Mouse (Mus musculus) splenic B cell, adult 2 months (primary cell): Measurements from ENCODE around the gene Ctdspl.

ENCODE experiments used
- DNase-seq: peaks from one replicate; pipeline ENCODE4 v3.0.0-alpha.2; 2011; ENCODE audit warnings: low read depth, low spot score
- H3K27me3 ChIP-seq: 2 replicates; pipeline ENCODE4 v1.6.1; 2012; ENCODE audit warnings: mild to moderate bottlenecking, low read length, moderate library complexity, mixed read lengths; ENCODE audit not compliant: control insufficient read depth, poor library complexity, insufficient read depth, severe bottlenecking
- H3K36me3 ChIP-seq: 2 replicates; pipeline ENCODE4 v1.6.1; 2012; ENCODE audit warnings: mild to moderate bottlenecking, low read length, moderate library complexity, mixed read lengths; ENCODE audit not compliant: control insufficient read depth, poor library complexity, insufficient read depth, severe bottlenecking

Ctdspl gene

DNA sequence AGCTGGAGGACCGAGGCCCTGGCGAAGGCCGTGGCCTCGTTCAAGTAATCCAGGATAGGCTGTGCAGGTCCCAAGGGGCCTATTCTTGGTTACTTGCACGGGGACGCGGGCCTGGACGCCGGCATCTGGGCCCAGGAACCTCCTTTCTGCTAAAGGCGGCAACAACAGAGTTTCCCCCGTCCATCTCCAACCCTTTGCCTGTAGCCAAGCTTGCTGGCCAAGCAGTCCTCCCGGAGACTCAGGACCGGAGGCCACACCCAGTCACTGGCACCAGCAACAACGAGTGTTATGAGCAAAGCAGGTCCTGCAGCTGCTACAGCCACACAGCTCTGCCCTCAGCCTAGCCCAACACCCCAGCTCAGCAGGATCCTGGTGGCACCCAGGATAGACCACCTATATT lies 105.5 kb downstream of the Ctdspl start:
- Histone ChIP-seq H3K27me3 (no peaks in the 10 kb centered on the region), H3K36me3 (no peaks in the 10 kb centered on the region)
- DNase-seq, result no peak

DNA sequence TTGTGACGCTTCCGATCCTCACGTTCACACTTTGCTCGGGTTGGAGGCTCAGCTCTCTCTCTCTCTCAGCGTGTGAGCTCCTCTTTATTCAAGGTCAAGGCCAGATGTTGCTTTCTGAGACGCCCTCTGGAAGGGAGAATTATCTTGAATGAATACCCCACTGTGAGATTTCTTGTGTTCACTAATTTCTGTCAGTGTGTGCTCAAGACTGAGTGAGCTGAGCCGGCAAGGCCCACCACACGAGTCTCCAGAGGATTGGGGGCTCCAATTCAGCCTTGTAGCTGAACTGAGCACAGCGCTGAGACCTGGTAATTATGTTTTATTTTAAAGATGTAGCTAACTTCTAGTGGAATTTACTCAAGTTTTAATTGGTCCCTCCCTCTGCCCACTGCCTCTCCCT lies 106.3 kb downstream of the Ctdspl start:
- no peak for DNase-seq
- H3K27me3 ChIP-seq, result no peaks in the 10 kb centered on the region
- H3K36me3 ChIP-seq, result no peaks in the 10 kb centered on the region

DNA sequence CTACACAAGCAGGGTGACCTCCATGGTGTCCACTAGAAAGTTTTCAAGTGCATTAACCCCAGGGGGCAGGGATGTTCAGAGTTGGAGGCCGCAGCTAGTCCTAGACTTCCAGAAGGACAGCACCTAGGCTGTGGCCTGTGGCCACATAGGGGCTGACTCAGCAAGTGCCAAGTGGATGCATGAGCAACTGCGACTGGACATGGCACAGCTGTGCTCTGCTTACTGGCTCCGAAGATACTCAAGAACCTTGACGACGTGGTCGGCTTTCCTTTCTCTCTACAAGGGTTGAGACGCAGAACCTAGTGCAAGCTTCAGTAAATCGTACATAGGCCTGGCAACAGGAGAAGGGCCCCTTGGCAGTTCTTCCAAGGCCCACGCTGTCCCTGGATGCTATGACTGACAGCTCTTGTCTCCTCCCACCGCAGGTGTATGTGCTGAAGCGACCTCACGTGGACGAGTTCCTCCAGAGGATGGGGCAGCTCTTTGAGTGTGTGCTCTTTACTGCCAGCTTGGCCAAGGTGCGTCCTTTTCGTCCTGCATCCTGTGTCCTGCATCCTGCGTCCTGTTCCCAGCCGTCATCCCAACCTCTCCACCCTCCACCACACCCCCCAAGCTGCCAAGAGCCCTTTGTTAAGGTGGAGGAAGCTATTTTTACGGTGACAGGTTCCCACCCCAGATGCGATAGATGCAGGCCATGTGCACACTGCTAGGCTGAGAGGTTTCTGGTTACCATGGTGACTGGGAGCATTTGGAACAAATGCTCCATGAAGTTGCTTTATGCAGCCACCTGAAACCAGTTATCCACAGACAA lies 107.1 kb downstream of the Ctdspl start:
- no peak for DNase-seq
- Histone ChIP-seq H3K36me3 (no peaks in the 10 kb centered on the region), H3K27me3 (no peaks in the 10 kb centered on the region)

DNA sequence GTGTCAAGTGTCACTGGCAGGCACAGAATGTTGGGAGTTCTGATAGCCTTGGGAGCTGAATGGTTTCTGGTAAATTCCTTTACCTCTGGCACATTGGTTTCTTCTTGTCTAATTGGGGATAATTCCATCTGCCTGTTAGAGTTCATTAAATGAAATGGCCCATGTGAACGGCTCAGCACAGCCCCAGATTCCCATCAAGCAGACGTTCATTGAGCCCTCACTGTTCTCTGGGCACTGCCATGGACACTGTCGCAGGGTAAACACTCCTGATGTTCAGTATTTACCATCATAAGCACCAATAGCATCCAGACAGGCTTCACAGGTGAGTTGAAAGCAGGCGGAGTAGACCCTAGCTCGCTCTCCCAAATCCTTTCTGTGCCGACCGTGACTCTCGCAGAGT lies 107.8 kb downstream of the Ctdspl start:
- Histone ChIP-seq H3K27me3 (no peaks in the 10 kb centered on the region), H3K36me3 (no peaks in the 10 kb centered on the region)
- no peak for DNase-seq

DNA sequence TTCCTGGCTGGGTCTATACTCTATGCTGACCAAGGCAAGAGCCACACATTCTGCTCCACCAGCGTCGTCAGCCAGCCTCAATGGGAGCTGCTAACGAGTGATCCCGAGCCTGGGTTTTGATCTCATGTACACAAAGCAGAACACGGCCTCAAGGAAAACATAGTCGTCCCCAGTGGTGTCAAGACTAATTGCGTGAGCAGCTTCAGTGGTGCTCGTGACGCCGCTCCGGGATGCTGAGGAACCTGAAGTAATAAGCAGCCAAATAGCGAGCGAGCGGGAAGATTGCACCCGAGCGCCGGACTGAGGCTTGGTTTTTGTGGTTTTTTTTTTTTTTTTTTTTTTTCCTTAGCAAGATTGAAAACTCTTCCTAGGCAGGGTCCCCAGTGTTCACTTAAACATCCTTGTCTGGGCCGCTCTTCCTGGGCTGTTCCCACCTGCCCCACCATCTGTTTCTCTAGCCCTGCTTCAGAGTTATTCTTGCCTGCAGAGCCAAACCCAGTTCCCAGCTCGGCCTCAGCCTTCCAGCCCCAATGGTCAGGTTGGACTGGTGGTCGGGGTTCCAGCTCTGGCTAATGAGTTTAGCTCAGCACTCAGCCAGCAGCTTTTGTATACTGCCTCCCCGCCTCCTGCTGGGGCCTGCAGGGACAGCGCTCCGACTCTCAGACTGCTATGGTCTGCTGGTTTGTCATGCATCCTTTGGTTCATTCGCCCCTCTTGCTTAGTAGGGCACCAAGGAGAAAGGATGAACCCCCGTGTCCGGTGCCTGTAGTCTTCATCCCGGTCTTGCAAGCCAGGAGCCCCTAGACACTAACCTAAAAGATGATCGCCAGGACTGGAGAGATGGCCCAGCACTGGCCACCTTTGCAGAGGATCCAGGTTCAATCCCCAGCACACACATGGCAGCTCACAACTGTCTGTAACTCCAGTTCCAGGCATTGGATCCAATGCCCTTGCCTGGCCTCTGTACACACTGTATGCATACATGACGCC lies 108.7 kb downstream of the Ctdspl start:
- H3K27me3 ChIP-seq, result no peaks in the 10 kb centered on the region
- no peak for DNase-seq
- H3K36me3 ChIP-seq, result no peaks in the 10 kb centered on the region

DNA sequence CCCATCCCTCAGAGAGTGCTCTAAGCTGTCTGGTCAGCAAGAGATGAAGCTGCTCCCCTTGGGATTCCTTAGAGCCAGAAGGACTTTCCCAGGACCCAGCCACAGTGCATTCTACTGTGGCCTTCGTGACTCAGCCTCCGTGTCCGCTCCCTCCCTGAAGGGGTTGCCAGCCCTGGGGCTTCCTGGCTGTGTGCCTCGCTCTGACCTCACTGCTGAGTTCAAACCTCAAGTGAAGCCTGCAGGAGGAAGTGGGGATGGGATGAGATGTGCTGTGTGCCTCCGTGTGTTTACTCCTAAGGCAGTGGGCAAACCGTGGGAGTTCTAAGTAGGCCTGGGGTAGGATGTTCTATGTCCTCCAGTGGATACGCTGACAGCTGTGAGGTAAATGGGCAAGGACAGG lies 109.6 kb downstream of the Ctdspl start:
- Histone ChIP-seq H3K36me3 (no peaks in the 10 kb centered on the region), H3K27me3 (no peaks in the 10 kb centered on the region)
- DNase-seq, result no peak

DNA sequence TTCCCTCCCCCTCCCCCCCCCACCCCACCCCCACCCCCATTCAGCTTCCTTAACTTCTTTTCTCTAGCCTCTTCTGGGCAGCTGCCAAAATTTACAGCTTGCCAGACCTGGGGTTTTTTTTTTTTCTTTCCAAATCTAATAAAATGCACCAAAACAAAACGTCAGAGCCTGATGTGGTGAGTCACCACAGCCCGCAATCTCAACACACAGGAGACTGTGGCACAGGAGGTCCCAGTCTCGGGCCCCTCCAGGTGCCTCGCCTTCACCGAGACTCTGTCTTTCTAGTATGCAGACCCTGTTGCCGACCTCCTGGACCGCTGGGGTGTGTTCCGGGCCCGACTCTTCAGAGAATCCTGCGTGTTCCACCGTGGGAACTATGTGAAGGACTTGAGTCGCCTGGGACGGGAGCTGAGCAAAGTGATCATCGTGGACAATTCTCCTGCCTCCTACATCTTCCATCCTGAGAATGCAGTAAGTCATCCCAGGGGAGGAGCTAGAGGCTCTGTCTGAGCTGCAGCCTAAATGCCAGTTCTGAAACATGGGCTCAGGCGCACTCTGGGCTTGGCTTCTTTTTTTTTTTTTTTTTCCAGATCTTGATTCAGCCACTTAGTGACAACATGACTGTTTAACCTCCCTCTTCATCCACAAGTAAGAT lies 111.0 kb downstream of the Ctdspl start:
- H3K36me3 ChIP-seq, result no peaks in the 10 kb centered on the region
- H3K27me3 ChIP-seq, result no peaks in the 10 kb centered on the region
- no peak for DNase-seq

DNA sequence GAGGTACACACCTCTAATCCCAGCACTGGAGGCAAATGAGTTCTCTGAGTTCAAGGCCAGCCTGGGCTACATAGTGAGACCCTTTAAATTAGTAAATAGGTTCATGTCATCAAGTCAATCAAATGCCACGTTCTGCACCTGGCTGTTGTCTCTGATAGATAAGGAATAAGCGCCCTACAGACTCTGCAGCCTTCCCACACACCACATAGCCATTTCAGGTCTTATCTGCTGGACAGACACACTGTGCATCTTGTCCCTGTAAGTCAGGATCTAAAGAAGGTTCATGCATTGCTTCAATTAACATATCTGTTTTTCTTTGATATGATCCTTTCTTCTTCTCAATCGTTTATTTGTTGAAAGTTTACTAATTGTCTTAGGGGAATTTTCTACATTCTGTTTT lies 112.3 kb downstream of the Ctdspl start:
- DNase-seq, result no peak
- Histone ChIP-seq H3K36me3 (no peaks in the 10 kb centered on the region), H3K27me3 (no peaks in the 10 kb centered on the region)

DNA sequence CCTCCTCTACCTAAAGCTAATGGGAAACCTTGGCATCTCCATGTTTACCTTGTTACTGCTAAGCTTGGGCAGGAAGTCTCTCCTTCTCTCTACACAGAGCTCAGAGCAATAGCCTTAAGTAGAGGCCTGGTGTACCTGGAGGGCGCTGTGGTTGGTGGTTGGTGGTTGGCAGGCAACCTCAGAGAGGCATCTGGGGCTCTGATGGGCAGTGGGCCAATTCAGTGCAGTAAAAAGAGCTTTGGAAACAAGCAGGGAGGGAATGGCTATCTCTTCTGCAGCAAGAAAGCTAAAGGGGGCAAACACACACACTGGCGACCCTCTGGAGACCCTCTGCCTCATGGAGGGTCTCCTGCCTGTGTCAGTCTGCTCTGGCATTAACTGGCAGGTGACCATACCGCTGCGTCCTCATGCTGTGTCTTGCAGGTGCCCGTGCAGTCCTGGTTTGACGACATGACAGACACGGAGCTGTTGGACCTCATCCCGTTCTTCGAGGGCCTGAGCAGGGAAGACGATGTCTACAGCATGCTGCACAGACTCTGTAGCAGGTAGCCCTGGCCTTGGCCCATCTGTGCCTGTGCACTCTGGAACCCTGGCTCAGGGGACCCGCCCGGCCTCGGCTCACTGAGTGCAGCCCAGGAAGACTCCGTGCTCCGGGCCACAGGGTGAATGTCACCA lies 114.0 kb downstream of the Ctdspl start:
- Histone ChIP-seq H3K36me3 (no peaks in the 10 kb centered on the region), H3K27me3 (no peaks in the 10 kb centered on the region)
- no peak for DNase-seq

DNA sequence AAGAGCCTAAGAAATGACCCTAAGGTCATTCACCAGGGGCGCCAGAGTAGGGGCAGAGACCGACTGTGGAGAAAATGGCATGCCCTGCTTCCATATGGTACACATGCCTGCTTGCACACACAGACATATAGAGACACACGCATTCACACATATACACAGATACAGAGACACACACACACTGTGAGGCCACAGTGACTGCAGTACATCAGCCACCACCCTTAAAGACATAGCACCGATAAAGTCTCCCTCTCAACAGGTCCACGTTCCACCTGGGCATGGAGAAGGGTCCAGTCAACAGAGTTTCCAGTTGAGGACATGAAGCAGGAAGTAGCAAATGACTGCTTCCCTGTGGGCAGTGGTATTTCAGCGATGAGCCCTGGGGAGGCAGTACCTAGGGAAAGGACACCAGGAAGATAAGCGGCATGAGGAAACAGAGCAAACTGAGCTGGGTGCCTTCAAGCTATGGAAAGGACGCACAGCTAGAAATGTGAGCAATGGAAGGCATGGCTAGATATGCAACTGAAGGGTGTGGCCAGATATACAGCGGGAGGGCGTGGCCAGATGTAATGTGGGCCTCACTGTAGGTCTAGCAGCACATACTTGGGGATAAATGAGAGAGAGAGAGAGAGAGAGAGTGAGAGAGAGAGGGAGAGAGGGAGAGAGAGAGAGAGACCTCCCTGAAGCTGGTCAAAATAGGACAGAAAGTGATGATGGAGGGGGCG lies 122.1 kb downstream of the Ctdspl start:
- DNase-seq, result no peak
- H3K36me3 ChIP-seq, result no peaks in the 10 kb centered on the region
- H3K27me3 ChIP-seq, result no peaks in the 10 kb centered on the region

DNA sequence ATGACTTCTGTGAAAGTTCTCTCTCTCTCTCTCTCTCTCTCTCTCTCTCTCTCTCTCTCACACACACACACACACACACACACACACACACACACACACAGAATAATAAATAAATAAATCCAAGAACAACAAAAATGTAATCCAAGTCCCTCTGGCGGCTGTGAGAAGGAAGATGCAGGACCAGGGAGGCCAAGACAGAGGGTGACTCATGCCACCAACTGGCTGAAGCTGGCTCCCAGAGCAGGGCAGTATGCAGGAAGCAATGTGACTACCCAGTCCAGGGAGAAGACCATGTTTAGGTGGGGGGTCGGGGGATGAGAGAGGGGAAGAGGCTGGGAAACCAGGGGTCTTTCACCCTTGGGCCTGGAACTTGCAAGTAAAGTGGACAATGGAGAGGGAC lies 124.9 kb downstream of the Ctdspl start:
- H3K36me3 ChIP-seq, result no peaks in the 10 kb centered on the region
- DNase-seq, result no peak
- H3K27me3 ChIP-seq, result no peaks in the 10 kb centered on the region

DNA sequence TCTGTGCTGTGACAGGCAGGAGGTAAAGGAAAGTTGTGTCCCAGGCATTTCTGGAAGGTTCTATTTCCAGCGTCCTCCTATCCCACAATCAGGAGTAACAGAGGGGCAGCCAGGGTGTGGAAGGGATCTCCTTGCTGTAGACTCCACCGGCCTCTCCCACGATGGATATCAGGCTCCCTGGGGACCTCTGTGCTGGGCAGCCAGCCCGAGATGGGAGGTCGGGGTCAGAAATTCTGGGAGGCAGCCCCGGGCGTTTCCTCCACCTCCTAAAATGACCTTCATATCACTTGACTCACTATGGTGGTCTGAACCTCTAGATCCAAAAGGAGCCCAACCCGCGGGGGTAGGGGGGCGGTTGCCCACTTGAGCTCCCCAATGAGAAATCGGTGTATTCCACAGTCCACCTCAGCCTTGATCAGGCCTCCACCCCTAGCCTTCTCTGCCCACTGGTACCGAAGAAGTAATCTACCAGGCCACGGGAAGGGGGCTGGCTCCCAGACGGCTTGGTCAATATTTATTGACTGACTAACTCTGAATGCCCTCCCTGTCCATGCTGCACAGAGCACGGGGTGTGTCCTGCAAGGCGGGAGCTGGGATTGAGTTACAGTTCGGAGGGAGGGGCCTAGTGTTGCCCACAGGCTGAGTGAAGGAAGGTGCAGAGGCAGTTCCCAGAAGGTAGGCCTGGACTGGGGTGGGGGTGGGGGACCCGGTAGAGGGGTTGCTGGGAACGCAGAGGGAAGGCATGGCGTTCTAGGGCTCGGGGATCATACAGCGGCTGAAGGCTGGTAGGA lies 126.1 kb downstream of the Ctdspl start, which contains the start of gene Vill:
Gene Vill (plus strand): TSS at position 625 of the 791 bp plus-strand sequence.
- DNase-seq, result no peak
- H3K36me3 ChIP-seq, result no peaks in the 10 kb centered on the region
- H3K27me3 ChIP-seq, result no peaks in the 10 kb centered on the region

DNA sequence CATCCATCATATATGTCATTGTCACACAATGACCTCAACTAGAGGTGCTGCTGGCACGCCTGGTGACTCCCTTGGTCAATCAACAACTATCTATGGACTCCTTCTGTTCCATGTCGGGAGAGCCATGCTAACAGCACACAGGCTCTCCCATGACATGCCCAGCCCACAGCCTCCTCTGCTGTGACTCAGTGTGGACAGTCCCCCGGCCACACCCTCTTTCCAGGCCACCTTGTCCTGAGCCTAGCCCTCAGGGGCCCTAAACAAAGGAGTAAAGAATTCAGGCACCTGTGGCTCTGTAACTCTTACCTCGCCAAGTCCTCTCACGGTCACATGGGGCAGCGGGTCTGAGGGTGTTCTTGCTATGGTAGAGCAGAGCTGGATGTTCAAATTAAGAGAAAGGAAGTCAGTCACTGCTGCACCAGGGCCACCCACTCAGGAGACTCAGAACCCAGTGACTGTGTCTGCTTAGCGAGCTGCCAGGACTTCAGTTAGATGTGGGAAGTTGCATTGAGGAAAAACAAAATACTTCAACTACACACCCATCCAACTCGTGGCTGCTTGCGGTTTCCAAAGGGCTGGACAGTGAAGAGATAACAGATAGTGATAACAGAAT lies 127.8 kb downstream of the Ctdspl start:
- no peaks in the 10 kb centered on the region for H3K36me3 ChIP-seq
- no peak for DNase-seq
- H3K27me3 ChIP-seq, result no peaks in the 10 kb centered on the region
